Mouse (Mus musculus): ENCODE results near the gene Dnajc27.
A peak's percentile ranks its signal among the peaks of the same experiment; 100 is the strongest.

Gene Dnajc27

GRCm38 (mm10) chr12:4083441-4083840 is 1.1 kb downstream of the Dnajc27 start:
- DNase-seq = peak in 1 of 2 experiments; percentile 22

GRCm38 (mm10) chr12:4107383-4107782 is 25.0 kb downstream of the Dnajc27 start:
- peak; percentile 84 to 86 for DNase-seq

DNA sequence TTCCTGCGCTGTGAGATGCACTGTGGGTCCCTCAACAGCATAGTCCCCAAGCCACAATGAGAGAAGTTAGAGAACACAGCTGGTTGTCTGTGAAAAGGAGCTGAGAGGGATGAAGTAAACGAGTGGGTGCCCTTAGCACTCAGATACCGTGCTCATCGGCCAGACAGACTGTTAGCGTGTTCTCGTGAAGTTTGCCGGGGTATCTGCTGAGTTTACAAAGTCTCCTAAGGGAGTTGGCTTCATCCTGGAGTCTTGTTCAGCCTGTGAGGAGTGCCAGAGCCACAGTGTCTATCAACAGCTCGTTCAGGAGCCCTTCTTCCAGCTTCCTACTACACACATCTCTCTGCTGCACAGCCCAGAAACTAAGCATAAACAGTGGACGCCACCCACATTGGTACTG is 33.7 kb downstream of the Dnajc27 start:
- DNase-seq = no peak

- DNase-seq = no peak
Measured at GRCm38 (mm10) chr12:4117136-4117535, 34.8 kb downstream of the Dnajc27 start.

DNA sequence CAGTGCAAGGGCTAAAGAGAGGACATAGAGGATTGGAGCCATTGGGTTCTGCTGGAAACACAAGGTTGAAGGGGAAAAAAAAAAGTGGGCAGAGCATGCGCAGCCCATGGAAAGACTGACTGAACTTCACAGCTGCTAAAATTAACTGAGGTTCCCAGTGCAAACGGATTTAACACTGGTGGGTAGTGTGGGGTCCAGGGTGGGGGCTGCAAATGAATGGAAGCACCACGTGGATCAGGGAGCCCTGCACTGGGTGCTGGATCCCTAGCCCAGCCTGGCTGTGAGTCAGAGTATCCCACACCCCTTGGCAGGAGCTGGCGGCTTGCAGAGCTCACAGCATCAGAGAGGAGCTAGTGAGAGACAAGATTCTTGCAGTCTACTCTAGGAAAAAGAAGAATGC is 35.2 kb downstream of the Dnajc27 start:
- DNase-seq = no peak

DNA sequence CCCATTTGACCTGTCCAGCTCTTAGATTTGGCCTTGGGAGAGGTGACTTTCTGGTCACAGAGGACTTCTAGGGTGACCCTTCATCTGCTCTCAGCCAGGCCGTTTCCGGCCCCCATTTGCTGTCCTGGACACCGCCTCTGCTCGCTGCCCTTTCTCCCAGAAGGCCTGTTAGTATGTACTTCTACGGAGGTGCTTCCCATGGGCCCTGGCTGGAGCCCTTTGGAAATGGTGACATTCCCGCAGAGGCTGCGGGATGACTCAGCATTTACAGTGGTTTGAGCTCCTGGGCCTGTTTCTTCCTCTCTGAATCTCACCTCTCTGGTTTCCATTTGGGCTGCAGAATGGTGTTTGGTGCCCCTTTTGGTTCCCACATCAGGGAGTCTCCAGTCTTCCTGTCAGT is 45.0 kb downstream of the Dnajc27 start:
- no peak for DNase-seq

DNA sequence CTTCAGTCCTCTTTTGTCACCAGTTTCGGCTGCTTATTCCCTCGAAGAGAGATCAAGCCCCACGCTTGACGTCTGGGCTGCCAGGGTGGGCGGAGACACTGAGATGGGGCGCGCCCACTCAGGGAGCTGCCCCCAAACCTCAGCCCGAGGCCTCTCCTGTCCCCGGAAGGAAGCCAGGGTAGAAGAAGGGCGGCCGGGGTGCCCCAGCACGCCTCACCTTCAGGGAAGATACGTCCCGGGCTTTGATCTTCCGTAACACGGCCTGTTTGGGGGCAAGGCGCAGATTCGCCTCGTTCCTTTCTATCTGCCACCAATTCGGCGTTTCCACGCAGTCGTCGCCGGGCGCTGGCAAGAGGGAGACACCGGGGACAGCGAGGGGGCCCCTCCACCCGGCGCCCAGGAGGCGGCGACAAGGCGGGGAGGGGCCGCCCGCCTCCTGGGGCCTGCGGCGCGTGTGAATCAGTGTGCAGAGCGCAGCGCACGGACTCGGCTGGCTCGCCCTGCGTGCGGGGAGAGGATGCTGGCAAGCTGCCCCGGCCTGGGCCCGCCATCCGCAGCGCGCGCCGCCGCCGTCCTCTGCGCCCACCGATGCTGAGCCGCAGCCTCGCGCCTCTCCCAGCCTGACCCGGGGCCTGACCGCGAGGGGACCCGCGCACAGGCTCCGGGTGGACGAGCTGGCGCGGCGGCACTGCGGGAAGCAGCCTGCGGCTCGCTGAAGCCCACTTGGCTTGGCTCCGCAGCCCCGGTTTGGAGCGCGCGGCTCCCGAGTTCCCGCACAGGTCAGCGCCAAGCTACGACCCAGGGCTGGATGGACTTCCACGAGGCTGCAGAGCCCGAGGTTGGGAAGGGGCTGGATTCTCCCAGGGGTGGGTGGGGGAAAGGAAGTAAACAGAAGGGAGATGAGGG is 50.8 kb downstream of the Dnajc27 start, which contains the start of gene Adcy3:
Gene Adcy3 (plus strand): TSS at position 163 of the 906 bp plus-strand sequence.
- DNase-seq = peak; percentile 71 to 85

GRCm38 (mm10) chr12:4133847-4134212 is 51.4 kb downstream of the Dnajc27 start:
- peak in 1 of 2 experiments; percentile 33 for DNase-seq

DNA sequence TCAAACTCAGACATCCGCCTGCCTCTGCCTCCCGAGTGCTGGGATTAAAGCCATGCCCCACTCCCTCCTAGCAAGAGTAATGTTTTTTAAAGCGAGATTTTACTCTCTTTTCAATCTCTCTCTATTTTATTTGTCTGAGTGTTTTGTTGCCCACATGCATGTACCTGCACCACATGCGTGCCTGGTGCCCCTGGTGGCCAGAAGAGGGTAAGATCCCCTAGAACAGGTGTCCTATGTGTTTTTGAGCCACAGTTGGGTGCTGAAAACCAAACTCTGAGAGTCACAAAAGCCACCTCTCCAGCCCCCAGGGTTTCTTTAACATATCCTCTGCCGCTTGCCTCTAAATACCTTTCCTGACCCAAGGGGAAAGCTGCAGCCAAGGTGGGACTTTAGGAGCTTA is 60.8 kb downstream of the Dnajc27 start:
- DNase-seq = no peak

GRCm38 (mm10) chr12:4150936-4151335 is 68.6 kb downstream of the Dnajc27 start:
- no peak for DNase-seq

GRCm38 (mm10) chr12:4151969-4152368 is 69.6 kb downstream of the Dnajc27 start:
- DNase-seq = no peak

- peak; percentile 85 to 91 for DNase-seq
Measured at GRCm38 (mm10) chr12:4157466-4157865, 75.1 kb downstream of the Dnajc27 start.

- no peak for DNase-seq
Measured at GRCm38 (mm10) chr12:4158179-4158578, 75.8 kb downstream of the Dnajc27 start.

- DNase-seq = no peak
Measured at GRCm38 (mm10) chr12:4158868-4159632, 76.7 kb downstream of the Dnajc27 start.
